In the genomic region with DNA sequence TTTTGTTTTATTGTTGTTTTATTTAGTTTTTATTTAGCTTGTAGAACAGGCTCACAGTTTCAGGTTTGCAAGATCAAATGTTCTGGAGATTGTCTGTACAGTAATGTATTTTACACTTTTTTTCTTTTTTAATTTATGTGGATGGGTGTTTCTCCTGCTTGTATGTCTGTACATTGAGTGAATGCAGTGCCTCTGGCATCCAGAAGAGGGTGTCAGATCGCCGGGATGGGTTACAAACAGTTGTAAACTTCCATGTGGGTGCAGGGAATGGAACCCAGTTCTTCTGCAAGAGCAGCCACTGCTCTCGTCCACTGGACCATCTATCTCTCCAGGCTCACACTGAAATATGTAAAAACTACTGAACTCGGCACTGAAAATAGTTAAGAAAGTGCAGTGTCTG, we compare ENCODE assay signal across 10 mouse cellular contexts.
"Had no signal": no experiment of that assay in that cellular context is flagged by ENCODE, and none has a peak within 500 bp of the region (broad histone marks: within the 10 kb centered on the region; RNA-seq: fewer than 3 reads in every experiment).

No protein-coding gene starts in this region.

- DNase-seq: kidney, postnatal 25 days; liver, embryonic 13.5 days; lung, adult 2 months; lung, postnatal 14 days; lung, postnatal 4 days; midbrain, embryonic 14.5 days; thymus, adult 18-20 months; thymus, postnatal 36 days had no signal

- H3K36me3 ChIP-seq: liver, embryonic 13.5 days had no signal

- H3K27me3 ChIP-seq: liver, embryonic 13.5 days had no signal

- H3K4me2 ChIP-seq: liver, embryonic 13.5 days; midbrain, embryonic 11.5 days had no signal

- H3K9ac ChIP-seq: liver, embryonic 13.5 days had no signal

- H3K4me3 ChIP-seq: liver, embryonic 13.5 days had no signal

- H3K27ac ChIP-seq: kidney, postnatal 0 days; liver, embryonic 13.5 days had no signal

- H3K9me3 ChIP-seq: liver, embryonic 13.5 days had no signal

- H3K4me1 ChIP-seq: liver, embryonic 13.5 days had no signal
